Mouse (Mus musculus): ENCODE data around the gene Perm1. TPM values are rescaled to one million over a fixed set of nuclear protein-coding genes. Genes with fewer than 3 reads are reported as not detected.

The Perm1 gene
- polyA plus RNA-seq, 1 experiment from 2014 or later, result 0.92 TPM

DNA sequence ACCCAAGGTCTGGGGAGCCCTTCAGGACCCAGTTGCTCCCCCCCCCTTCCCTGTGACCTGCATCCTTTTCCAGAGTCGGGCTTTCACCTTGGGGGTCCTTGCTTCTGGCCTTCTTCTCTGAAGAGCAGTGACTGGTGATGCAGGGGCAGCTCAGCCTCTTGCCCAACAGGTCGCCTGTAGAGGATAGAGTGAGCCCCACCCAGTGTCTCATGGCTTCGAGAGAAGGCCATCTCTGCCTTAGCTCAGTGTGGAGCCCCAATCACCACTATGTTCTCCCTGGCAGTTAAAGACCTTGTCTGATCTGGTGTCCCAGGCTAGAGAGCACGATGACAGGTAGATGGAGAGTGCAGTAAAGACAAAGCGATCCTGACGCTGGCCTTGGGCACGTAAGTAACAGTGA lies 36.5 kb downstream of the Perm1 start:
- Histone ChIP-seq H3K27ac (ENCODE audit: low read depth, low read length) (no peak overlapping the region), H3K4me2 (replicated peaks; ENCODE audit: low read depth, low read length) (no peak overlapping the region), H3K27me3 (ENCODE audit: control insufficient read depth, insufficient read depth, low read length) (peaks cover 27% of the 10 kb centered on the region), H3K9me3 (ENCODE audit: control insufficient read depth, low read length) (no peaks in the 10 kb centered on the region), H3K36me3 (ENCODE audit: control insufficient read depth, insufficient read depth, low read length) (peaks cover 22% of the 10 kb centered on the region), H3K9ac (ENCODE audit: low read depth, low read length) (no peak overlapping the region), H3K4me3 (ENCODE audit: low read length) (no peak overlapping the region), H3K4me1 (ENCODE audit: control insufficient read depth, insufficient read depth, low read length) (peaks cover 13% of the 10 kb centered on the region; the same call in 1 of the 2 replicates)
- 32% methylated on average over 7 of the region's 7 CpGs for WGBS
- no peak for ATAC-seq (ENCODE audit: low FRiP score, low TSS enrichment)

DNA sequence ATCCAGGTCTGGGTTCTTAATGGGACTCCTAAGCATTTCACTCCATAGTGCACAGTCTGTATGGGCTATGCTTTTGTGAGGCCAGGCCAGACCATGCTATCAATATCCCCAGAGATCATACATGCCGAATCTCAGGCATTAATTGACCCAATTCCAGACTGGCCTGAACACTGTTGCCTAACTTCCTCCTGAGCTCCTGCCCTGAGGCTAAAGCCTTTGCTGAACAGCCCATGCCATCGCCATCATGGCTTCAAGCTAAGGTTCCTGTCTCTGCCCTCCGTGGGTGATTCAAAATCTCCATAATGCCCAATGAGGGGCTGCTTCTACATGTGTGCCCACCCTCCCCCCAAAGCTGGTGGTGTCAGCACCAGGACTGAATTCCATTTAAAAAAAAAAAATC lies 37.0 kb downstream of the Perm1 start:
- no peaks in the 10 kb centered on the region for H3K9me3 ChIP-seq (ENCODE audit: control insufficient read depth, low read length)

DNA sequence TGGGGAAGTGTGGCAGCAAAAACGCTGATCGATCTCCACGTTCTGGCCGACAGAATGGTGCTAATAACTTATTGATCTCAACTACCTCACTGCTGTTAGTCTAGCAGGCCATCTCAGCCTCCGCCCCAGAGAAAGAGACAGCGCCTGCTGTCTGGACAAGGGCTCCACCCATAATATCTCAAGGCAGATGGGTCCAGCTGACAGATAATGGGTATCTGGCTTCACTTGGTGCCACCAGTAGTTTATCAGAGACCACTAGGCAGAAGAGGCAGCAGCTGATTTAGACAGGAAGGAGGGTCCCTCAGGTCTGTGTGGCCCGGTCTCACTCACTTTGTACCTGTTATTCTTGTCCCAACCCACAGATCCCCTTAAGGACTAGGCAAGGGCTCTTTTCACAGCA lies 37.4 kb downstream of the Perm1 start:
- H3K9ac ChIP-seq (ENCODE audit: low read depth, low read length), result no peak overlapping the region
- peaks cover 13% of the 10 kb centered on the region for H3K36me3 ChIP-seq (ENCODE audit: control insufficient read depth, insufficient read depth, low read length)
- 0 out of 2 replicates have a peak, but pooled peaks have one; percentile 13 for ATAC-seq (ENCODE audit: low FRiP score, low TSS enrichment)
- WGBS, result 37% methylated on average over 7 of the region's 7 CpGs
- peaks cover 27% of the 10 kb centered on the region for H3K27me3 ChIP-seq (ENCODE audit: control insufficient read depth, insufficient read depth, low read length)
- H3K4me2 ChIP-seq (replicated peaks; ENCODE audit: low read depth, low read length), result no peak overlapping the region
- H3K4me3 ChIP-seq (ENCODE audit: low read length), result no peak overlapping the region
- peaks cover 13% of the 10 kb centered on the region; the same call in 1 of the 2 replicates for H3K4me1 ChIP-seq (ENCODE audit: control insufficient read depth, insufficient read depth, low read length)
- no peak overlapping the region for H3K27ac ChIP-seq (ENCODE audit: low read depth, low read length)
- H3K9me3 ChIP-seq (ENCODE audit: control insufficient read depth, low read length), result no peaks in the 10 kb centered on the region

More for the DNA sequence above, 37.0 kb downstream of the Perm1 start:
- H3K4me2 ChIP-seq (replicated peaks; ENCODE audit: low read depth, low read length), result no peak overlapping the region
- peaks cover 13% of the 10 kb centered on the region; the same call in 1 of the 2 replicates for H3K4me1 ChIP-seq (ENCODE audit: control insufficient read depth, insufficient read depth, low read length)
- no peak for ATAC-seq (ENCODE audit: low FRiP score, low TSS enrichment)
- peaks cover 27% of the 10 kb centered on the region for H3K27me3 ChIP-seq (ENCODE audit: control insufficient read depth, insufficient read depth, low read length)
- peaks cover 17% of the 10 kb centered on the region for H3K36me3 ChIP-seq (ENCODE audit: control insufficient read depth, insufficient read depth, low read length)
- no peak overlapping the region for H3K9ac ChIP-seq (ENCODE audit: low read depth, low read length)
- 41% methylated on average over 3 of the region's 3 CpGs for WGBS
- H3K4me3 ChIP-seq (ENCODE audit: low read length), result no peak overlapping the region
- H3K27ac ChIP-seq (ENCODE audit: low read depth, low read length), result no peak overlapping the region

DNA sequence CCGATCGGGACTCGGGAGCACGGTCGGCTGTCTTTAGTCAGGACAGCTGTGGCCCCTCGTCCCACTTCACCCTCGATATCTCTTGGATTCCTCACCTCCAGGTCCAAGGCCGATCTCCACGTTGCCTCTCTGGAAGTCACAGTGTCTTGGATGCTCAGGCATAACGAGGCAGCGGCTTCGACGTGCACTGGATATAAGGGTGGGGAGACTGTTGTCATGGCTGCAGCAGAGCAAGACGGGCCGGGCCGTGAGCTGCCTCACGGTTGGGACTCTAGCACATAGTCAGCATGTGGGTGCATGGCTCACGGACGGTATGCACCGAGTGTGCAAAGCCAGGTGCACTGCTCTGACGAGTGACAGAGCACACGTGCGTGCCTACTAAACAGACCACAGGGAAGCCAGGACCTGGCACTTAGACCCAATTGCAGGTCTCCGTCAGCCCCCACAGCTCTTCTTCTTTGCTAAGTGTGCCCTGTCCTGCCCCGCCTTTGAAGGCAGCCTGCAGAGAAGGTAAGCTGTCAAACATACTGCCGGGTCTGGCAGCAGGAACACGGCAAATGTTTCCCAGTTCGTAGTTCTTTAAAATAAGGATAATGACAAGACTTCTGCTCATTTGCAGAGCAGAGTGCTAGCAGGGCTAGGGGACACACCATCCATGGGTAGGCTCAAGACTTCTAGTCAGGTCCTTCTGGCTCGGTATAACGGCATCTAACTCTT lies 38.9 kb downstream of the Perm1 start:
- peak overlapping the region; percentile 6; the same call in 1 of the 2 replicates for H3K4me2 ChIP-seq (replicated peaks; ENCODE audit: low read depth, low read length)
- H3K36me3 ChIP-seq (ENCODE audit: control insufficient read depth, insufficient read depth, low read length), result no peaks in the 10 kb centered on the region
- peak overlapping the region; percentile 4; the same call in 1 of the 2 replicates for H3K9ac ChIP-seq (ENCODE audit: low read depth, low read length)
- H3K9me3 ChIP-seq (ENCODE audit: control insufficient read depth, low read length), result no peaks in the 10 kb centered on the region
- H3K27me3 ChIP-seq (ENCODE audit: control insufficient read depth, insufficient read depth, low read length), result peaks cover 27% of the 10 kb centered on the region
- peak; percentile 45; the same call in 1 of the 2 replicates for ATAC-seq (ENCODE audit: low FRiP score, low TSS enrichment)
- peak overlapping the region; percentile 15 for H3K4me3 ChIP-seq (ENCODE audit: low read length)
- no peak overlapping the region for H3K27ac ChIP-seq (ENCODE audit: low read depth, low read length)
- WGBS, result 2% methylated on average over 30 of the region's 30 CpGs
- peaks cover 13% of the 10 kb centered on the region; the same call in 1 of the 2 replicates for H3K4me1 ChIP-seq (ENCODE audit: control insufficient read depth, insufficient read depth, low read length)

DNA sequence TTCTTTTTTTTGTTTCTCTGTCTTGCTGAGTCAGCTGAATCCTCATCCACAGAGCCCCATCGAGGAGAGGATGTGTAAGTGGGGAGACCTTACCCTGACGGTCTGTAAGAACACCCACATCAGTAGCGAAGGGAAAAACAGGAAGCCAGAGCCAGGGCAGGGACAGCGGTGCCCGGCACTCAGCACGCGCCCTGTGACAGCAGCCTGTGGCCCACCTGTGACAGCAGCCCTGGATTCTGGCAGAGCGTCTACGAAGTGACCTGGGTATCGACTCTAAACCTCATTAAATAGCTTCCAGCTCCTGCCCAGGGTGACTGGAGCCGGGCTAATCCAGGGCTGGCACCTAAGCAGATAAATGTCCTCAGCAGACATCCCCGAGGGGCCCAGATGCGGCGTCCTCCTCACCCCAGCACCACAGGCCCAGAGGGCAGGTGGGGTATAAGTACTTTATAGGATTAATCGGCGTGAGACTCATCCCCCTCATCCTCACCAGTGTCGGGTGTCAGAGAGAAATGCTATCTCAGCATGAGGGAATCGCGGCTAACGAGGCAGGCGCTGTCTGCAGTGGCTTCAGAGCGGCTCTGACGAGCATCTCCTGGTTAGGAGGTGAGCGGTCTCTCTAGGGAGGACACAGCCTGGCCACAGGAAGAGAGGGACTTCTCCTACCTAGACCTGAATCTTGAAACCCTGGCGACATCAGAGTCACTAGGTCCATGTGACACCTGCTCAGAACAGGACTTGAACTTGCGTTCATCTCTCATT lies 39.6 kb downstream of the Perm1 start, which contains the start of gene Samd11:
Gene Samd11 (minus strand): TSS at position 580 of the 762 bp plus-strand sequence.
- H3K9me3 ChIP-seq (ENCODE audit: control insufficient read depth, low read length), result no peaks in the 10 kb centered on the region
- H3K27me3 ChIP-seq (ENCODE audit: control insufficient read depth, insufficient read depth, low read length), result peaks cover 27% of the 10 kb centered on the region
- 3% methylated on average over 26 of the region's 26 CpGs for WGBS
- H3K4me1 ChIP-seq (ENCODE audit: control insufficient read depth, insufficient read depth, low read length), result peaks cover 13% of the 10 kb centered on the region; the same call in 1 of the 2 replicates
- peak within 1 kb of the TSS; percentile 4; the same call in 1 of the 2 replicates for H3K9ac ChIP-seq (ENCODE audit: low read depth, low read length)
- no peak within 1 kb of the TSS for H3K27ac ChIP-seq (ENCODE audit: low read depth, low read length)
- H3K36me3 ChIP-seq (ENCODE audit: control insufficient read depth, insufficient read depth, low read length), result no peaks in the 10 kb centered on the region
- peak; percentile 67 for ATAC-seq (ENCODE audit: low FRiP score, low TSS enrichment)
- peak within 1 kb of the TSS; percentile 15 for H3K4me3 ChIP-seq (ENCODE audit: low read length)
- peak within 1 kb of the TSS; percentile 6; the same call in 1 of the 2 replicates for H3K4me2 ChIP-seq (replicated peaks; ENCODE audit: low read depth, low read length)

Small RNA genes within 50 kb of the gene (microRNA-seq; reads per million reads assigned to microRNA genes)
- gene Mir7658, result 4.6 reads per million, percentile 19 among the genes with 10 or more reads in this experiment

Other genes starting within 250 kb of the Perm1 start
- gene B3galt6, start 223.2 kb upstream of the Perm1 start, polyA plus RNA-seq (2014; fragmentation: Nextera tagmentation; extraction: Ambion mirVana), result 20.0 and 20.8 TPM in 2 replicates
- gene Sdf4, start 223.0 kb upstream of the Perm1 start, polyA plus RNA-seq (2014; fragmentation: Nextera tagmentation; extraction: Ambion mirVana), result 131 and 165 TPM in 2 replicates
- gene Tnfrsf4, start 202.0 kb upstream of the Perm1 start, polyA plus RNA-seq (2014; fragmentation: Nextera tagmentation; extraction: Ambion mirVana), result 0.76 and 0.77 TPM in 2 replicates
- gene Tnfrsf18, start 189.7 kb upstream of the Perm1 start, polyA plus RNA-seq (2014; fragmentation: Nextera tagmentation; extraction: Ambion mirVana), result 2.3 and 2.8 TPM in 2 replicates
- gene Ttll10, start 156.5 kb upstream of the Perm1 start, polyA plus RNA-seq (2014; fragmentation: Nextera tagmentation; extraction: Ambion mirVana), result 3.5 and 6.0 TPM in 2 replicates
- gene 9430015G10Rik, start 105.9 kb upstream of the Perm1 start, polyA plus RNA-seq (2014; fragmentation: Nextera tagmentation; extraction: Ambion mirVana), result 30.2 and 47.3 TPM in 2 replicates
- 0.35 and 0.57 TPM in 2 replicates for gene Rnf223, start 85.4 kb upstream of the Perm1 start, polyA plus RNA-seq (2014; fragmentation: Nextera tagmentation; extraction: Ambion mirVana)
- gene Agrn, start 18.4 kb upstream of the Perm1 start, polyA plus RNA-seq (2014; fragmentation: Nextera tagmentation; extraction: Ambion mirVana), result 61.6 and 83.9 TPM in 2 replicates
- gene Isg15, start 15.1 kb upstream of the Perm1 start, polyA plus RNA-seq (2014; fragmentation: Nextera tagmentation; extraction: Ambion mirVana), result 0.36 TPM in 1 of 2 replicates, not detected in the other
- gene AW011738, start 12.6 kb upstream of the Perm1 start, polyA plus RNA-seq (2014; fragmentation: Nextera tagmentation; extraction: Ambion mirVana), result 1.0 and 1.6 TPM in 2 replicates
- gene Plekhn1, start 19.0 kb downstream of the Perm1 start, polyA plus RNA-seq (2014; fragmentation: Nextera tagmentation; extraction: Ambion mirVana), result 17.4 and 20.3 TPM in 2 replicates
- 79.7 and 109 TPM in 2 replicates for gene Noc2l, start 20.1 kb downstream of the Perm1 start, polyA plus RNA-seq (2014; fragmentation: Nextera tagmentation; extraction: Ambion mirVana)
- 0.18 and 0.20 TPM in 2 replicates for gene Samd11, start 39.8 kb downstream of the Perm1 start, polyA plus RNA-seq (2014; fragmentation: Nextera tagmentation; extraction: Ambion mirVana)
- not detected in 2 replicates for gene Vmn2r-ps159, start 115.2 kb downstream of the Perm1 start, polyA plus RNA-seq (2014; fragmentation: Nextera tagmentation; extraction: Ambion mirVana)